Mouse (Mus musculus) liver, adult 2 months (tissue): ENCODE results near the gene Bclaf3. TPM values are rescaled to one million over a fixed set of nuclear protein-coding genes. Genes with fewer than 3 reads are reported as not detected.
"Not testable (repeated sequence)": the region's sequence is repeated elsewhere in the genome, so short reads cannot be mapped to it uniquely, and the experiment has no call there.

Source experiments
- DNase-seq: peaks from one replicate; pipeline ENCODE4 v3.0.0-alpha.2; 2011; ENCODE audit warnings: low read depth, low spot score; ENCODE audit errors: extremely low read depth
- H3K27ac ChIP-seq: fragments of 200-500 bp; replicated peaks from 2 replicates; pipeline ENCODE4 v1.5.1; 2012; ENCODE audit warnings: low read depth, mild to moderate bottlenecking, control low read depth, inconsistent platforms, low read length; ENCODE audit not compliant: insufficient read depth
- H3K27me3 ChIP-seq: fragments of 200-500 bp; 2 replicates; pipeline ENCODE4 v1.6.1; 2012; ENCODE audit warnings: mild to moderate bottlenecking, moderate library complexity, low read length, inconsistent platforms; ENCODE audit not compliant: control insufficient read depth, insufficient read depth
- H3K36me3 ChIP-seq: fragments of 200-500 bp; 2 replicates; pipeline ENCODE4 v1.6.1; 2012; ENCODE audit warnings: low read length, inconsistent platforms; ENCODE audit not compliant: control insufficient read depth, insufficient read depth
- H3K4me1 ChIP-seq: fragments of 200-500 bp; 2 replicates; pipeline ENCODE4 v1.6.1; 2011; ENCODE audit warnings: low read length; ENCODE audit not compliant: control insufficient read depth, insufficient read depth
- H3K4me3 ChIP-seq: fragments of 200-500 bp; 2 replicates; pipeline ENCODE4 v1.5.1; 2011; ENCODE audit warnings: low read depth, mild to moderate bottlenecking, control low read depth, low read length, moderate library complexity; ENCODE audit not compliant: insufficient read depth
- H3K79me2 ChIP-seq: fragments of 200-500 bp; 2 replicates; pipeline ENCODE4 v1.6.1; 2012; ENCODE audit warnings: inconsistent platforms, mild to moderate bottlenecking, low read length, moderate library complexity; ENCODE audit not compliant: control insufficient read depth, insufficient read depth
- H3K9ac ChIP-seq: fragments of 200-500 bp; 2 replicates; pipeline ENCODE4 v1.6.1; 2012; ENCODE audit warnings: low read depth, mild to moderate bottlenecking, control low read depth, inconsistent platforms, low read length
- CTCF ChIP-seq: fragments of 200-500 bp; IDR thresholded peaks from 2 replicates; pipeline ENCODE4 v1.5.1; 2011; ENCODE audit warnings: low read depth, low read length, control low read depth
- POLR2A ChIP-seq: fragments of 200-500 bp; IDR thresholded peaks from 2 replicates; pipeline ENCODE4 v1.6.1; 2011; ENCODE audit warnings: low read length, control low read depth; ENCODE audit not compliant: insufficient read depth; ENCODE audit errors: extremely low read depth
- WGBS: fragments of 180-500 bp; shearing (Covaris S2); methylation state at CpG from one replicate; pipeline ENCODE4 v1.1.7; 2018; 5-methylcytosine and 5-hydroxymethylcytosine counted together
- polyA plus RNA-seq: library from polyadenylated mRNA; depleted of rRNA; stranded (reverse); fragments of >200 nt; gene quantifications from 2 replicates; pipeline ENCODE4 v1.2.3, GENCODE M21; 2012; rRNA removed
- total RNA-seq: library from RNA; depleted of rRNA; stranded (reverse); fragments of >200 nt; gene quantifications from 2 replicates; pipeline ENCODE4 v1.2.3, GENCODE M21; 2014; rRNA removed

The Bclaf3 gene
- total RNA-seq (2.5 and 2.9 TPM in 2 replicates), polyA plus RNA-seq (0.44 and 0.61 TPM in 2 replicates)

DNA sequence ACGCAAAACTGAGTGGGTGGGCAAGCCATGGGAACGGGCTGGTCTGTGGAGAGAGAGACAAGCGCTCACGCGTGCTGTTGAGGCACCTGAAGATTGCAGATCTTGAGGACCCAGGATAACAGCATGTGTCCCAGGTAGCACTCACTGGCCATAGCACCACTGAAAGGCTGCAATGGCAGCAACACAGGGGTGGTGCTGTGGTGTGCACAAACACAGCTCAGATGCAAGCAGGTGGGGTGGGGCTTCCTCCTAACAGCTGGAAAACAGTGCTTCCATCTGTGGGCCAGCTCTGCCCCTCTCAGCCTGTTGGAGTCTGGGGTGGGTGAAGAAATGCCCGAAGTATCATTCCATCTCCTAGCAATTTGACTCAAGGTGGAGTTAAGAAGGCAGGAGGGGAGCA is at the start of gene Bclaf3:
Gene Bclaf3, plus strand, starts transcription at position 301 of the 400 bp plus-strand sequence.
- Histone ChIP-seq H3K79me2 (no peaks in the 10 kb centered on the region), H3K36me3 (no peaks in the 10 kb centered on the region), H3K4me3 (no peak within 1 kb of the TSS), H3K4me1 (no peaks in the 10 kb centered on the region), H3K9ac (no peak within 1 kb of the TSS), H3K27ac (no peak within 1 kb of the TSS), H3K27me3 (no peaks in the 10 kb centered on the region)
- no peak for DNase-seq
- no peak for TF ChIP-seq CTCF
- no peak for TF ChIP-seq POLR2A
- WGBS = 83% methylated on average over 6 of the region's 6 CpGs

DNA sequence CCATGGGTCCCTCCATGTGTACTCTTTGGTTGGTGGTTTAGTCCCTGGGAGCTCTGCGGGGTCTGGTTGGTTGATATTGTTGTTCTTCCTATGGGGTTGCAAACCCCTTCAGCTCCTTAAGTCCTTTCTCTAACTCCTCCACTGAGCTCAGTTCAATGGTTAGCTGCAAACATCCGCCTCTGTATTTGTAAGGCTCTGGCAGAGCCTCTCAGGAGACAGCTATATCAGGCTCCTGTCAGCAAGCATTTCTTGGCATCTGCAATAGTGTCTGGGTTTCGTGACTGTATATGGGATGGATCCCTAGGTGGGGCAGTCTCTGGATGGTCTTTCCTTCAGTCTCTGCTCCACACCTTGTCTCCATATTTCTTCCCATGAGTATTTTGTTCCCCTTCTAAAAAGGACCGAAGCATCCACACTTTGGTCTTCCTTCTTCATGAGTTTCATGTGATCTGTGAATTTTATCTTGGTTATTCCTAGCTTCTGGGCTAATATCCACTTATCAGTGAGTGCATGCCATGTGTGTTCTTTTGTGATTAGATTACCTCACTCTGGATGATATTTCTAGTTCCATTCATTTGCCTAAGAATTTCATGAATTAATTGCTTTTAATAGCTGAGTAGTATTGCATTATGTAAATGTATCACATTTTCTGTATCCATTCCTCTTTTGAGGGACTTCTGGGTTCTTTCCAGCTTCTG is 48.1 kb upstream of the Bclaf3 start:
- not testable (repeated sequence) for H3K4me1 ChIP-seq, DNase-seq, H3K27ac ChIP-seq, H3K36me3 ChIP-seq, H3K27me3 ChIP-seq, H3K4me3 ChIP-seq, H3K9ac ChIP-seq, H3K79me2 ChIP-seq
- whole genome bisulfite sequencing = 80% methylated on average over 4 of the region's 4 CpGs

GRCm38 (mm10) chrX:159484247-159484646 is 42.2 kb upstream of the Bclaf3 start:
- no peak for DNase-seq
- Histone ChIP-seq H3K9ac (no peak overlapping the region), H3K27ac (no peak overlapping the region), H3K4me3 (no peak overlapping the region), H3K79me2 (no peaks in the 10 kb centered on the region), H3K36me3 (no peaks in the 10 kb centered on the region), H3K27me3 (no peaks in the 10 kb centered on the region), H3K4me1 (no peaks in the 10 kb centered on the region)
- TF ChIP-seq CTCF (no peak), POLR2A (no peak)
- 88% methylated on average over 1 of the region's 1 CpGs for WGBS

- WGBS = 51% methylated on average over 2 of the region's 2 CpGs
- no peak for DNase-seq
- Histone ChIP-seq H3K27ac (no peak overlapping the region), H3K27me3 (no peaks in the 10 kb centered on the region), H3K4me3 (no peak overlapping the region), H3K79me2 (no peaks in the 10 kb centered on the region), H3K4me1 (no peaks in the 10 kb centered on the region), H3K9ac (no peak overlapping the region), H3K36me3 (no peaks in the 10 kb centered on the region)
- TF ChIP-seq POLR2A (no peak), CTCF (no peak)
Observed at GRCm38 (mm10) chrX:159503181-159503580, 23.3 kb upstream of the Bclaf3 start.

- Histone ChIP-seq H3K9ac (no peak overlapping the region), H3K79me2 (no peaks in the 10 kb centered on the region), H3K36me3 (no peaks in the 10 kb centered on the region), H3K4me1 (no peaks in the 10 kb centered on the region), H3K27me3 (no peaks in the 10 kb centered on the region), H3K4me3 (no peak overlapping the region), H3K27ac (no peak overlapping the region)
- DNase-seq = no peak
- WGBS = 53% methylated on average over 19 of the region's 19 CpGs
- TF ChIP-seq POLR2A (no peak), CTCF (no peak)
Observed at GRCm38 (mm10) chrX:159508331-159509036, 18.0 kb upstream of the Bclaf3 start.

DNA sequence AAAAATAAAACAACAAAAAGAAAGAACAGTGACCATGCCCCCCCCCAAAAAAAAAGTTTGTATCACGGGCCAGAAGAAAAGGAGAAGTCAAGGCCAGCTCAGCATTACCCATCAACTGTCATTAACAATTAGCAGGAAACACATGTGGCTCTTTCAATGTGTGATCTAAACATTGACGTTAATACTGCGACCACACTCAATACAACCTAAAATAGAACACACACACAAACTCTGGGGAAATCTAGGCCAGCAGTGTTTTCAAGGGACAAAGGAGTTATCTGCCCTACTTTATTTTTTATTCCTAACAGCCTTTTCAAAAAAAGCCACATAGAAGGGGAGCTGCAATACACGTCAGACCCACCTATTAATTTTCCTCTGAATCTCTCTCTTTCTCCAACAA is 17.4 kb upstream of the Bclaf3 start:
- Histone ChIP-seq H3K36me3 (no peaks in the 10 kb centered on the region), H3K27me3 (no peaks in the 10 kb centered on the region), H3K4me3 (no peak overlapping the region), H3K79me2 (no peaks in the 10 kb centered on the region), H3K27ac (no peak overlapping the region), H3K9ac (no peak overlapping the region), H3K4me1 (no peaks in the 10 kb centered on the region)
- TF ChIP-seq POLR2A (no peak), CTCF (no peak)
- WGBS = 83% methylated on average over 4 of the region's 4 CpGs
- no peak for DNase-seq
